Mouse (Mus musculus) C2C12 (cell line): ENCODE measurements around the gene Fcrl1.

Experiments
- CEBPB ChIP-seq: IDR thresholded peaks from one replicate; pipeline ENCODE4 v1.6.1; 2011; ENCODE audit warnings: low read depth, mild to moderate bottlenecking, control low read depth, moderate library complexity
- CTCF ChIP-seq: IDR thresholded peaks from one replicate; pipeline ENCODE4 v1.5.1; 2011; ENCODE audit not compliant: control insufficient read depth, insufficient read depth, insufficient read length

- TF ChIP-seq CTCF, result no peak
- TF ChIP-seq CEBPB, result no peak
Observed at GRCm38 (mm10) chr3:87369181-87369580, 7.0 kb upstream of the Fcrl1 start.
